In the genomic region with DNA sequence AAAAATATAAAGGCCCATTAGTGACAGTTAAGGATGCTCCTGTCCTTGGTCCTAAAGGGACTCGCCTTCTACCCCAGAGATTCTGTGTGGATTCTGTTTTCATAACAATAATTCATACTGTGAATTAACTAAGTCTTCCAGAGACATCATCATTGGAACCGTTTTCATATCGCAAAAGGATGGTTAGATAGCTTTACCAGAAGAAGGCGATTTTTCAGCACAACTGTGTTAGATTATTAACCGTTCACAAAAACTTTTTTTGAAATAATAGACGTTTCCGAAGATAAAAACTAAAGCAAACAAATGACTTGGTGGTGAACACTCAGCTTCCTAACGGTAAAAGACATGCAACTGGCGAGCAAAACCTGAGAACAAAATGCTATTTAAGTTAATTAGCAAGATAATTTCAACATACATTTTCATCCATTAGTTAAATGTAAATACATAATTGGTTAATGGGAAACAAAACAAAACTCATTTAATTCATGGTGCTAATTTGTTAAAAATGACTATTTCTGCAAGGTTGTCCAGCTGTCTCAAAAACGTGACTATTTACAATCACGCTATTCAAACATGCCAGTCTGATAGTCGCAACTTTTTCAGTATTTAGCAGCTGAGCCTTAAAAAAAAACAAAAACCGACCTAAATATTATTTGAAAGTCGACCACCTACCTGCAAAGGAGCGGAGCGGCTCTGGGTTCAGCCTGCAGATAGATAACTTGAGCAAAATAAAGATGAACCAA, we compare ENCODE assay signal across 10 mouse cellular contexts. TPM values are rescaled to one million over a fixed set of nuclear protein-coding genes. Genes with fewer than 3 reads are reported as not detected.
DNase-seq lines count a peak whose midpoint lies in the region; ATAC-seq and TF ChIP-seq lines count a peak whose summit lies in the region.
"Had no signal": no experiment of that assay in that cellular context is flagged by ENCODE, and none has a peak within 500 bp of the region (broad histone marks: within the 10 kb centered on the region; RNA-seq: fewer than 3 reads in every experiment).

No protein-coding gene starts in this region.

- WGBS in heart, embryonic 13.5 days: 46% methylated on average over 16 of the region's 16 CpGs
- WGBS in lung, embryonic 16.5 days: 37% methylated on average over 16 of the region's 16 CpGs
- 39% methylated on average over 16 of the region's 16 CpGs for WGBS in intestine, postnatal 0 days
- 31% methylated on average over 16 of the region's 16 CpGs for WGBS in small intestine, adult 2 months

- H3K4me1 ChIP-seq in heart, embryonic 13.5 days: peaks cover 32% of the 10 kb centered on the region
- H3K4me1 ChIP-seq in lung, embryonic 16.5 days (replicated peaks; ENCODE audit: control insufficient read depth, insufficient read depth, low read length): peaks cover 15% of the 10 kb centered on the region
- no peaks in the 10 kb centered on the region for H3K4me1 ChIP-seq in intestine, postnatal 0 days (replicated peaks; ENCODE audit: control insufficient read depth, insufficient read depth, low read length)
- peaks cover 7% of the 10 kb centered on the region; the same call in 1 of the 2 replicates for H3K4me1 ChIP-seq in small intestine, adult 2 months (ENCODE audit: control insufficient read depth, insufficient read depth, insufficient read length, low read length)

- no peaks in the 10 kb centered on the region for H3K27me3 ChIP-seq in heart, embryonic 13.5 days (replicated peaks)
- no peaks in the 10 kb centered on the region for H3K27me3 ChIP-seq in lung, embryonic 16.5 days (ENCODE audit: control insufficient read depth, insufficient read depth, low read depth, low read length)
- no peaks in the 10 kb centered on the region for H3K27me3 ChIP-seq in intestine, postnatal 0 days (replicated peaks; ENCODE audit: control insufficient read depth, insufficient read depth, low read length)
- H3K27me3 ChIP-seq in small intestine, adult 2 months (ENCODE audit: control insufficient read depth, insufficient read depth, low read length): no peaks in the 10 kb centered on the region

- H3K9me3 ChIP-seq in heart, embryonic 13.5 days: no peaks in the 10 kb centered on the region
- no peaks in the 10 kb centered on the region for H3K9me3 ChIP-seq in lung, embryonic 16.5 days (ENCODE audit: control insufficient read depth, low read length)
- H3K9me3 ChIP-seq in intestine, postnatal 0 days (ENCODE audit: control insufficient read depth): no peaks in the 10 kb centered on the region

- TF ChIP-seq POLR2A in small intestine, adult 2 months (IDR thresholded peaks at IDR 0.05; ENCODE audit: low read depth, low read length): no peak

- TF ChIP-seq CTCF in intestine, postnatal 0 days (IDR thresholded peaks at IDR 0.05; ENCODE audit: low read depth): no peak
- no peak for TF ChIP-seq CTCF in small intestine, adult 2 months (IDR thresholded peaks at IDR 0.05; ENCODE audit: extremely low read depth, insufficient read length, insufficient replicate concordance, low read depth, low read length)

- no peak for DNase-seq in heart, adult 8-10 months (ENCODE audit: low spot score)
- DNase-seq in lung, postnatal 10 days: no peak
- no peak for DNase-seq in yolk sac, embryonic 10.5 days (ENCODE audit: low spot score)
- no peak for DNase-seq in adrenal gland, postnatal 14 days
- DNase-seq: cerebellum, postnatal 10 days had no signal

- no peak for ATAC-seq in heart, embryonic 13.5 days (ENCODE audit: extremely low read depth, insufficient number of reproducible peaks, low FRiP score, low TSS enrichment)
- no peak for ATAC-seq in lung, embryonic 16.5 days (ENCODE audit: low read depth)
- ATAC-seq in intestine, postnatal 0 days: no peak
- ATAC-seq: forebrain, embryonic 14.5 days had no signal

- peak overlapping the region; percentile 52 for H3K4me3 ChIP-seq in heart, embryonic 13.5 days
- peak overlapping the region; percentile 46 for H3K4me3 ChIP-seq in lung, embryonic 16.5 days (ENCODE audit: low read length)
- peak overlapping the region; percentile 39 for H3K4me3 ChIP-seq in intestine, postnatal 0 days (ENCODE audit: low read depth, low read length)
- peak overlapping the region; percentile 26; the same call in 1 of the 2 replicates for H3K4me3 ChIP-seq in small intestine, adult 2 months (ENCODE audit: low read depth, low read length)

- peak overlapping the region; percentile 73 for H3K4me2 ChIP-seq in heart, embryonic 13.5 days
- peak overlapping the region; percentile 66 for H3K4me2 ChIP-seq in lung, embryonic 16.5 days (ENCODE audit: low read depth, low read length)
- peak overlapping the region; percentile 59 for H3K4me2 ChIP-seq in intestine, postnatal 0 days (replicated peaks; ENCODE audit: low read depth)

- H3K36me3 ChIP-seq in heart, embryonic 13.5 days: peaks cover 3% of the 10 kb centered on the region; the same call in 1 of the 2 replicates
- no peaks in the 10 kb centered on the region for H3K36me3 ChIP-seq in lung, embryonic 16.5 days (ENCODE audit: control insufficient read depth, insufficient read depth, low read length)
- 0 out of 2 replicates have a peak, but pooled peaks cover 4% of the 10 kb centered on the region for H3K36me3 ChIP-seq in intestine, postnatal 0 days (ENCODE audit: control insufficient read depth, insufficient read depth)
- H3K36me3 ChIP-seq in small intestine, adult 2 months (ENCODE audit: control insufficient read depth, insufficient read depth, low read length): peaks cover 5% of the 10 kb centered on the region

- peak overlapping the region; percentile 77 for H3K9ac ChIP-seq in heart, embryonic 13.5 days
- H3K9ac ChIP-seq in lung, embryonic 16.5 days (ENCODE audit: low read length): peak overlapping the region; percentile 53
- peak overlapping the region; percentile 55 for H3K9ac ChIP-seq in intestine, postnatal 0 days (ENCODE audit: low read depth, low read length)

- H3K27ac ChIP-seq in heart, embryonic 13.5 days (replicated peaks): no peak overlapping the region
- 0 out of 2 replicates have a peak overlapping the region, but pooled peaks have one; percentile 20 for H3K27ac ChIP-seq in lung, embryonic 16.5 days (ENCODE audit: low read length)
- H3K27ac ChIP-seq in intestine, postnatal 0 days (ENCODE audit: low read depth, low read length): no peak overlapping the region
- peak overlapping the region; percentile 50; the same call in 1 of the 2 replicates for H3K27ac ChIP-seq in small intestine, adult 2 months (ENCODE audit: insufficient read depth, low read depth, low read length)

RNA-seq across cellular contexts. Expression of a gene that starts 36.0 kb away (rescaled TPM):
- polyA plus RNA-seq in heart, embryonic 13.5 days (2015; fragmentation: Nextera tagmentation; extraction: Ambion mirVana): 1.2 and 1.4 TPM in 2 replicates
- total RNA-seq in heart, adult 8-10 months (2022): under 1 TPM; 0.33 to 0.57 (median 0.40) TPM
- 1.6 and 1.8 TPM in 2 replicates for polyA plus RNA-seq in lung, embryonic 16.5 days (2015; fragmentation: Nextera tagmentation; extraction: Ambion mirVana)
- 2.0 and 2.6 TPM in 2 replicates for polyA plus RNA-seq in intestine, postnatal 0 days (2015; fragmentation: Nextera tagmentation; extraction: Ambion mirVana)
- polyA plus RNA-seq in small intestine, adult 2 months (2012; rRNA removed): 2.2 and 3.4 TPM in 2 replicates
- total RNA-seq in adrenal gland, postnatal 14 days (2021): 0.82 and 1.1 TPM in 2 replicates

RNA-seq across cellular contexts. Expression of a gene that starts 47.6 kb away (rescaled TPM):
- 4.7 and 6.7 TPM in 2 replicates for polyA plus RNA-seq in heart, embryonic 13.5 days (2015; fragmentation: Nextera tagmentation; extraction: Ambion mirVana)
- total RNA-seq in heart, adult 8-10 months (2022): under 1 TPM; 0.35 to 0.79 (median 0.62) TPM
- 10.0 and 10.6 TPM in 2 replicates for polyA plus RNA-seq in lung, embryonic 16.5 days (2015; fragmentation: Nextera tagmentation; extraction: Ambion mirVana)
- polyA plus RNA-seq in intestine, postnatal 0 days (2015; fragmentation: Nextera tagmentation; extraction: Ambion mirVana): 7.0 and 7.6 TPM in 2 replicates
- 0.61 and 1.3 TPM in 2 replicates for polyA plus RNA-seq in small intestine, adult 2 months (2012; rRNA removed)
- 2.3 and 5.1 TPM in 2 replicates for total RNA-seq in adrenal gland, postnatal 14 days (2021)

Comparison
In these comparisons a context has a peak if more than half of its experiments do, and no peak if none do; other contexts are left out.
1. H3K27ac ChIP-seq: peak in lung, embryonic 16.5 days (single experiment) and small intestine, adult 2 months (single experiment); none in heart, embryonic 13.5 days (single experiment) and intestine, postnatal 0 days (single experiment).
2. Peak in every context shown above with its lines, with median percentiles within 50 percentile points of each other: H3K4me2 ChIP-seq, H3K4me3 ChIP-seq and H3K9ac ChIP-seq.